Mouse (Mus musculus): ENCODE measurements around the gene Retreg3.
"Not testable (repeated sequence)": the region's sequence is repeated elsewhere in the genome, so short reads cannot be mapped to it uniquely, and the experiment has no call there.

Retreg3 gene
- long read RNA-seq, experiment 1, partial matches to known transcripts, result 1 of 9 reads
- long read RNA-seq, experiment 1, other reads (novel, unspliced or antisense), result 4 of 9 reads
- long read RNA-seq, experiment 2, partial matches to known transcripts, result 0 of 4 reads
- long read RNA-seq, experiment 2, other reads (novel, unspliced or antisense), result 0 of 4 reads

DNA sequence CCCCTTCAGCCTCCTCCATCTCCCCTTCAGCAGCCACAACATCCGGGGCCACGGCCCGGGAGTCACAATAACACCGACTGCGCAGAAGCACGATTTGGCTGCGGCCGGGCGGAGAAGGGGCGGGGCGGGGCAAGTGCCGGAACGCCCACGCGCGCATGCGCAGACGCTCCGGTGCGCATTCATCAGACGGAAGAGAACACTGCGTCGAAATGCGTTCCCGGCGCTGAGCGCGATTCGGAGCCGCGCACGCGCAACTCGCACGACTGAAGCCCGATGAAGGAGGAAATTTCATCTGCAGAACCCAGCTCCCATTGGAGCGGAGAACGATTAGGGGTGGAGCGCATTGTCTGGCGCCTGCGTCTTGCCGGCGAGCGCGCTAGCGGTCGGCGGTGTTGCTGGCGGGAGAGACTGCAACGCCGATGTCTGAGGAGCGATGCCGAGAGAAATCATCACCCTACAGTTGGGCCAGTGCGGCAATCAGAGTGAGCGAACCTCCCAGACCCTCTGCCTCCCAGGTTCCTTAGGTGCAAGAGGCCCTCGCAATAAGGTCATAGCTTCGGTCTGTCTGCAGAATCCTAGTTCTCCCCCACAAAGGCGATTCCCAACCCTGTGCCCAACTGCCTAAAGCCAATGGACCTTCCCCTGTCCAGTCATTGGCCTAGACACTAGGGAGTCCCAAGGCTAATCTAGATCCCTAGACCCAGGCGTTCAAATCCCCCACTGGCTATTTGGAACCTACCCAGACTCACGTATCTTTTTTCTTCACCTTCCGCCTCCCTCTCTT lies at the start of gene Retreg3, which contains the start of gene Tubg1:
TSS of gene Retreg3 (minus strand) at position 133 of the 784 bp plus-strand sequence.
TSS of gene Tubg1 (plus strand) at position 178 of the 784 bp plus-strand sequence.
- intact Hi-C loops (cut with DNase I), result no loop called here

DNA sequence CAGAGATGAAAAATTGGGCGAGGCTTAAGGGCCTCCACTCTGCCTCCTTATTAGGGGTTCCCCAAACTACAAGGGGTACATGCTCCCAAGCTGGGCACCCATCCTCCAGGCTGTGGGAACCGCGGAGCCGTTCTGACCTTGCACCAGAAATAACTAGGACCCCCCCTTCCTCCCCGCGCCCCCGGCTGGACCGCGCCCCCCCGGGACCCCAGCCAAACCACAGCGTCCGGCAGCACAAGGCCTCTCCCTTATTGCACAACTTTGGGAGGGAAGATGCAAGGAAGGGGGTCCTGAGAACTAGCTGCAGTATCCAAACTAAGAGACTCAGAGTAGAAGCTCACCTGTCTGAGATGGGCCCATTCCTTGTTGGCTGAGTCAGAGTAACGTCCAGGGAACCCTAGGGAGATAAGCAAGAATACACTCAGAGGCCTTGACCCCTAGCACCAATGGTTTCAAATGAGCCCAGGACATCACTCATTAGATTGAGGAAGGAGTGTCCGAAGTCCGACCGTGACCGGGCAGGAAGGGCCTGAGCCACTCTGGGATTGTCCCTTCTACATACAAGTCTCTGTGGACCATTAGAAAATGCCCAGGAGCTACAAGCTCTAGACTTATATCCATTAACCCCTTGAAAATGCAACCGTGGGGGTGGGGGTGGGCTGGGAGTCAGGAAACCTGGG lies 48.7 kb upstream of the Retreg3 start:
- intact Hi-C loops (cut with DNase I), result no loop called here

DNA sequence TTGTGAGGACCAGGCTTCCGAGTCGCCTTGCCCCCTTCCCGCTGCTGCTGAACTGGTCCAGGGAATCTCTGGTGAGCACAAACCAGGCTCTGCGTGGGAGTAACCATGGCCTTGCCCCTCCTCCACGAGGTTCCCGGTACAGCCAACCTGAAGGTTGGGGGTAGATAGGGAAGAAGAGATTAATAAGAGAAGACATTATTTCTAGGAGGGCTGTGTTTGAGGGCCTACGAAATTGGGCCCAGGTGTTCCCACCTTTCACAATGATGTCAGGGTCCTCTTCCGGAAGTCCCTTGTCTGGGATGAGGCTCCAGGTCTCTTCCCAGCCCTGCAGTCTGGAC lies 48.2 kb upstream of the Retreg3 start:
- intact Hi-C loops (cut with DNase I), result no loop called here

DNA sequence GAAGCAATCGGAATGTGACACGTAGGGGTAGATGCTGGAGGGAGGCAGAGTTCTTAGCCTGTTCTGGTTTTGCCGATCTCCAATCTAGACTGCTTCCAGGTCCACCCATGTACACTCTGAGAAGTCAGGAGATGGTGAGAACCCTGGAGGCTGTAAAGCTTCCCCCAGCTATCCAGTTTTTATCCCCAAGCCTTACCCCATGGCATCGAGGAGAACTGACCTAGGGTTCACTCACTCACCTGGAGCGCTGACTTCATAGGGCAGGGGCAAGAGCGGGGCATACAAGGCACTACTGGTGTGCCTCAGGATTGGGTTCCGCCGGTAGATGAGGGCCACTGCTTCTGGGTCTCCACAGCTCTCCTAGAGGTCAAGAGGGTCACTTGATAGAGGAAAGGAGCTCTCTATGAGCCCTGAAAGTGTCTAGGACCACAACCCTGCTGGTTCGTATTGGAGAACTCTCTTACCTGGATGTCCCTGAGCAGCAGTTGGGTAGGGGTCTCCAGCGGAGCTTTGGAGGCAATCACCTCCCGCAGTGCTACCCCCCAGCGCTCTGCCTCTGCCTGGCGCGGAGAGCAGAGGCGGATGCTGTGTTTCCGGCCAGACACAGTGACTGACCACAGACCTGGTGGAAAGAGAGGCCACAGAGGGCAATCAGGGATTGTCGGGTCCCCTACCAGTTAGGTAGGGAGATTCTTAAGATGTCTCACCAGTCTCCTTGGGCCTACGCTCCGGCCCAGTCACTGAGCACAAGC lies 47.7 kb upstream of the Retreg3 start:
- intact Hi-C loops (cut with DNase I), result no loop called here

DNA sequence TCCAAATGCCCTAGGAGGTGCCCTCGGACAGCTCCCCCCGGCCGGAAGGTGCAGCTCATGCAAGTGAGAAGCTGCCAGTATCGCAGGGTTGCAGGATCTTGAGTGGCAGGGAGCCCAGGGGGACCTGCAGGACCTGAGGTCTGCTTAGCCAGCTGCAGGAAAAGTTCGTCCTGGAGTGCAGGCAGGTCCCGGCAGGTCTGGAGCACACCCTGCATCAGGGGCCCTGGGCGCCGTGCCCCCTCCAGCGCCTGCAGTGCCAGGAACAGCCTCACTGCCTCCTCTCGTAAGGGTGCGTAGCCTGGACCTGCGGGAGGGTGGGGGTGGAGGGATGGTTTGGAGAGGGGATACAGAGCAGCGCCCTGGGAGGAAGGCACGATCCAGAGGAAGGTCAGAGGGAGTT lies 46.7 kb upstream of the Retreg3 start:
- intact Hi-C loops (cut with DNase I), result no loop called here

DNA sequence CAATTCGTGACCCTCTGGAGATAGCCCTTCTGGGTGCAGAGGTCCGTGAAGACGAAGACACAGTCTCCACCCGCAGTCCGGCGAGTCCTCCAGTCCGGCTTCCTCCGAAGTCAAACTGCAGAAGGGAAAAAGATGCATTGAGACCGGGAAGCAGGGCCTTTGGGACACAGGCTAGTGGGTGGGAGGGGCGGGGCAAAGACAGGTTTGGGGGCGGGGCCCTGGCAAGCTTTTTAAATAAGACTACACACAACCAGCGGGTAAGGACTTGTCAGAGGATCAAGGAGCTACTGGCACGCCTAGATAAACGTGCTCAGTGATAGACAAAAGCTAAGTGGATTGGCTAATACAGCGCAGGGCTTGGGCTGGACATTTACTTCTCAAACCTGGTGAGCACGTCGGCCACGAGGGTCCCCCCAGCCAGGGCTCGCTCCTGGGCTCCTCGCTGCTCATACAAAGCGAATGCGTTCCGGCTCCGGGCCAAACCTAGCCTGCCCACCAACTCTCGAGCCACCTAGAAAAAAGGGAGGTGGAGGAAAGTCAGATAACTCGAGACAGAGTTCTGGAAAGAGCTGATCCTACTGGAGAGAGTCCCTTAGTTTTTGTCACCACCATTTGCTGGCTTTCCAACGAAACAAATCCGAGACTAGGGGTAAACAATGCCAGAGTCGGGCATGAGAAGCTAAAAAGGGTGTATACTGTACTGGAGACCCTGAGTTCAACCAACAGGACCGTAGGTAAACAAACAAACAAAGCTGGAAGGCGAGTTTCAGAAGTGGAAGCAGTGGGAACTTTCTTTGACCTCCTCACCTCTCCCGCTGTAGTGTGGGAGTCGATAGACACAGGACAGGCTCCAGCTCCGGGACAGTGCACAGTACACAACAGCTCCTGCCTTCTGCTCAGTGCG lies 45.2 kb upstream of the Retreg3 start:
- intact Hi-C loops (cut with DNase I), result no loop called here

DNA sequence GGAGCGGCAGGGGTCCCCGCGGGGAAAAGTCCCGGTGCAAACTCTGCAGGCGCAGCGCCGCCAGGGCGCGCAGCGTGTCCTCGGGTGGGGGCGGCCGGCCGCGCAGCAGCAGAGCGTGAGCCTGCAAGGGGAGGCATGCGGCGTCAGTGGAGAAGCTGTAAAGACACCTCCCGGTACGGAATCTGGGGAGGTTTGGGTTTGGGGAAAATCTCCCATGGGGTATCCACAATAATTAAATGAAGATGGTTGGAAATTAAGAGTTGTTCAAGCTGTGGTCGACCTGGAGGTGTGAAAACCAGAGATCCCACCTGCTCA lies 44.6 kb upstream of the Retreg3 start:
- intact Hi-C loops (cut with DNase I), result no loop called here

DNA sequence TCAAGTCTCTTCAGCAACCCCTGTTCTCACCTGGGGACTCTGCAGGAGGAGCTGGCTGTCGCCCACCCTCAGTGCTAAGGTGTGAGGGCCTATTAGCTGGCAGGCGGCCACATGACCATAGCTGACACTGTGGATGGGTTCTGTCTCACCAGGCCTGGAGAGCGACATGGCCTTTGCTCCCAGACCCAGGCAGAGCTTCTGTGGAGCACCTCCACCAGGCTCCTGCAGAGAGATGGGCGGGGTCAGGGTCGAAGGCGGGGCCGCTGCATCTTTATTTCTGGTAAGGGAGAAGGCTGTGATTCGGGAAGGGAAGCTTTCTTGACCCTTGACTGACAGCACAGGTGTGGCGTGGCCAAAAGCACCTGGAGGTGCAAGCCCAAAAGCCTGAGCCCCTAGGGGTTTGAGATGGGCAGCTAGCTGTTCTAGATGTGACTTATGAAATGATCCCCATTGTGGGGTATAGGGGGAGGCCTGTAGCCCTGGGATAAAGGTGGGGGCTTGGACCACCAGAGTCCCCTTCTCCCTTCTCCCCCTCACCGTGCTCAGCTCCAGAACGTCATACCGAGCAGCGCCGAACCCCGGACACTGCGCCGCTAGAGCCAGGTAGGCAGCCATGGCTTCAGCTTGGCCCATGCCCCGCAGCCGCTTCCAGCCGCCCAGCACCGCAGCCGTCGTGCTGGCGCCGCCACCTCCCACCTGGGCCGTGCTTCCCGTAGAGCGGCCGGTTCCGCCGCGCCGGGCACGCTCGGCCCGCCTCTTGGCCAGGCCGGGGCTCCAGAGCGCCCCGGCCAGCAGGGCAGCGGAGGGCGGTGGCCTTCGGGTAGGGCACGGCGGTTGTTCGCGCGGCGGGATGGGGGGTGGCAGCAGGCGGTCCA lies 44.0 kb upstream of the Retreg3 start:
- intact Hi-C loops (cut with DNase I), result no loop called here

DNA sequence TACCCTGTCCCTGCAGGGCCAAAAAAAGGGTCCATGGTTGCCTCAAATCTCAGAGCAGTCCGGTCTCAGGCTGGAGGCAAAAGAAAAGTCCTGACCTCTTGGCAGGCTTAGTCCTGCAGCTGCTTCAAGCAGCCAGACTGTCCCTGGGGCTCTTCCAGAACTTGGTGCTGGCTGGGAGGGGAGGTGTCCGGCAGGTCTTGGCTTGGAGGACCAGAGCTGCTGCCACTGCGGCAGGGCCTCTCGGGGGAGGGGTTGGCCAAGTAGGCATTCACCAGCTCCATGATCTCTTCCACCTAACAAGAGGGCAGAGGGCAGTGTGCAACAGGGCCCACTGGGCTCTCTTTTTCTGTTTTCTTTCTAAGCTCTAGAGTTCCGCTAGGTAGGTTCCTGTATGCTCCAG lies 43.1 kb upstream of the Retreg3 start:
- intact Hi-C loops (cut with DNase I), result no loop called here

DNA sequence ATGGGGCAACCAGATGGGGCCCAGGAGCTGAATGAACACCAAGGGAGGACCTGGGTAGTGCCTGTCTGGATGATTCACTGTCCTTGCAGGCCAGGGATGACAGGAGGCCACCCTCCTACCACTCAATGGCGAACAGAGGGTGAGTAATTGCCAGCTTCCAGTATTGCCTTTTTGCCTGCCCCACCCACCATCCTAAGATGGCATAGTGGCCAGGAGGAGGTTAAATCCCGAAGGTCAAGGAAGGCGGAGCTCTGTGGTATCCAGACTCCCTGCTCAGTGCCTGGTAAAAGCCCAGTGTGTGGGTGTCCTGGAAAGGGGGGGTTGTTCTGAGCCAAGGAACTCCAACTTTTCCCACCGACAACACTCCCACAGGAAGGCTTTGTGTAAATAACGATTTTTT lies 42.6 kb upstream of the Retreg3 start:
- intact Hi-C loops (cut with DNase I), result no loop called here

DNA sequence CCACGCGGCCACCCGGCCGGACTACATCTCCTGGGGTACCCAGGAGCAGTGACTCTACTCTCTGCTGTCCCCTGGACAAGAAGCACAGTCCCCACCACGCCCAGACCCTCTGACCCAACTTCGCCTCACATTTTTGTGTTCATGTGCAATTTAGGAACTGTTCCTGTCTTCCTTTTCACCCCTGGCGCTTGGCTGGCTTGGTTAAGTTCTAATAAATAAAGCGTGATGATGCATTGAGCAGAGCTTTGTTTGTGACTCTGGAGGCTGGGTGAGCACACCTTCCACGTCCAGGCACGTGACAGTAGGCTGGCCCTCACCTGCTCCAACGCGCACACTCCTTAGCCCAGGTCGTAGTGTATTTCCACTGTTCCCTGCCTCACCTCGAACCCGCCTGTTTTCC lies 41.9 kb upstream of the Retreg3 start:
- intact Hi-C loops (cut with DNase I), result no loop called here

DNA sequence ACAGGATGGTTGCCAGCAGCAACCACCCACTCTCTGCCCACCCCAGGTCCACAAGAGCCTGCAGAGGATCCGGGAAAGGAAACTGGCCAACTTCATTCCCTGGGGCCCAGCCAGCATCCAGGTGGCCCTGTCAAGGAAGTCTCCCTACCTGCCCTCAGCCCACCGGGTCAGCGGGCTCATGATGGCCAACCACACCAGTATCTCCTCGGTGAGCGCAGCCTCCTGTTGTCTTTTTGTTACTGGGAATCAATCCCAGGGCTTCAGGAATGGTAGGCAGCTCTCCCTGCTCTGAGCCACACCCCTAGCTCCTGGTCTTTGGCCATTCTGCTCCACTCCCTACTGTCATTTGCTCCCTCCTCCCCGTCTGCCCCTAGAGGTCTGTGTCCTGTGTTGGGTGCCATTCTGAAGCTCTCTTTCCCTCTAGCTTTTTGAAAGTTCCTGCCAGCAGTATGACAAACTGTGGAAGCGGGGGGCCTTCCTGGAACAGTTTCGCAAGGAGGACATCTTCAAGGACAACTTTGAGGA lies 41.4 kb upstream of the Retreg3 start:
- intact Hi-C loops (cut with DNase I), result not testable (repeated sequence)

DNA sequence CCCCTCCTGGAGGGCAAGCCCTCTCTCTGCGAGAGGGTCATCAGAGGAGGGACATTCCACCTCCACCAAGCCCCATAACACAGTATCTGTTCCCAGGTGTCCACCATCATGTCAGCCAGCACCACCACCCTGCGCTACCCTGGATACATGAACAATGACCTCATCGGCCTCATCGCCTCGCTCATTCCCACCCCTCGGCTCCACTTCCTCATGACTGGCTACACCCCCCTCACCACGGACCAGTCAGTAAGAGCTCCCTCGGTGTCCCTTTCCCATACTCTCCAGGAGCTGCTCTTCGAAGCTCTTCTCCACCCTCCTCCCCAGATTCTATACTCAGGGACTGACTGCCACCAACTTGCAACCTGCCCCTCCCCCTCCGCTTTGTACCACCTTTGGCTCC lies 40.5 kb upstream of the Retreg3 start:
- intact Hi-C loops (cut with DNase I), result not testable (repeated sequence)

DNA sequence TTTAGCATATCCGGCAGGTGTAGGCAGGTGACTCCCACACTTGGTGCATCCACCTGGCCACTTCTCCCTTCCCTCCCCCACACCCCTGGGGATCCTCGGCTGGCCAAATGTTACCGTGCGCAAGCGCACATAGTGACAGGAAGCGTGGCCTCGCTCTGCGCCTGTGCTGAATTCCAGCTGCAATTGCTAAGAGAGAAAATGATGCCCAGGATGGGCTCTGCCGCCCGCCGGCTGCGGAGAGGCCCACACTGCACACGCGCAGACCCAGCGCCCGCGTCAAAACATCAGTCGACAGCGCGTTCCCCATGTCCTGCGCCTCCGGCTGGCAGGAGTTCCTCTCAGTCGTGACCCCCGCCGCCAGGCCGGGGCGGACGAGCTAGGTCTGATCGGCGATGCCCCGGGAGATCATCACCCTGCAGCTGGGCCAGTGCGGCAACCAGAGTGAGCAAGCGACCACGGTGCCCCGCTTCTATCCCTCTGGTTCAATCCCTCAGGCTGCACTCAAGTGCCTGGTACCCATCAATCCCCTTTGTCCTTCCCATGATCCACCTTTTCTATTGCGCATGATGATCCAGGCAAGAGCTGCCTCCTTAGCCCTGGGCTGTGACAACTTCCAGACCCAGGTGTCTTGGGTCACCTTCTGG lies 36.2 kb upstream of the Retreg3 start, which contains the start of gene Tubg2:
TSS of gene Tubg2 (plus strand) at position 180 of the 644 bp plus-strand sequence.
- intact Hi-C loops (cut with DNase I), result no loop called here

DNA sequence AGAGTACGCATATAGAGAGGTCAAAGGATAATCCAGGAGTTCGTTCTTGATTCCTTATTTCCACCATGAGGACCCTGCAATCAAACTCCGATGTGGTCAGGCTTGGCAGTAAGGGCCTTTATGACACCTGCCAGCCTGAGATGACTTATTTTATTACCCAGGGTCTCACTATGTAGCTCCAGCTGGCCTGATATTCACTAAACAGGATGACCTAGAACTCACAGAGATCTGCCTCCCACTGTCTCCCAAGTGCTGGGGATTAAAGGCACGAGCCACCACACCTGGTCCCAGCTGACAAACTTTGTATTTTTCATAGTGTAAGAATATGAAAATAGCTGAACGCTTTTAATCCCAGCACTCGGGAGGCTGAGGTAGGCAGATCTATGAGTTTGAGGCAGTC lies 35.5 kb upstream of the Retreg3 start:
- intact Hi-C loops (cut with DNase I), result no loop called here

DNA sequence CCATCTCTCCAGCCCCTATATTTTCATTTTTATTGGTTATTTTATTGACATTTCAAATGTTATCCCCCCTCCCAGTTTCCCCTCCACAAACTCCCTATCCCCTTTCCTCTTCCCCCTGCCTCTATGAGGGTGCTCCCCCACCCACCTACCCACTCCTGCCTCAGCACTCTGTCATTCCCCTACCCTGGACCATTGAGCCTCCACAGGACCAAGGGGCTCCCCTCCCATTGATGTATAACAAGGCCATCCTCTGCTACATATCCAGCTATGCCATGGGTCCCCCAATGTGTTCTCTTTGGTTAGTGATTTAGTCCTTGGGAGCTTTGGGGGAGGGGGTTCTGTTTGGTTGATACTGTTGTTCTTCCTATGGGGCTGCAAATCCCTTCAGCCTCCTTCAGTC lies 35.0 kb upstream of the Retreg3 start:
- intact Hi-C loops (cut with DNase I), result no loop called here

DNA sequence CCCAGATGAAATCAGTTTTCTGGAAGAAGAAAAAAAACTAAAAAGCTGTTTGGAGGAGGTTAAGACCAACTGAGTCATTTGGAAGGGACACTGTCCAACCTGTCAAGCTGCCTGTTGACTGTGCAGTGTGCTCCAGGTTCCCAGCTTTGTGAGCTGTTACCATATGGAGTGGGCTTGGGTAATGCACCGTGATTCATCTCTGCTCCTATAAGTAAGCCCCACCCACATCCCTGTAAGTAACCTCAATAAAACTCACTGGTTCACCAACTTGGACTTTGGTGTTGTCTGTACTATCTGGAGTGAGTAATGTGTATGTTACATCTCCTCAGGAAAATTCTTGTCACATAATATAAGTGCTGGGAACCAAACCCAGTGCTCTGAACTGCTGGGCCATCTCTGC lies 33.1 kb upstream of the Retreg3 start:
- intact Hi-C loops (cut with DNase I), result no loop called here

DNA sequence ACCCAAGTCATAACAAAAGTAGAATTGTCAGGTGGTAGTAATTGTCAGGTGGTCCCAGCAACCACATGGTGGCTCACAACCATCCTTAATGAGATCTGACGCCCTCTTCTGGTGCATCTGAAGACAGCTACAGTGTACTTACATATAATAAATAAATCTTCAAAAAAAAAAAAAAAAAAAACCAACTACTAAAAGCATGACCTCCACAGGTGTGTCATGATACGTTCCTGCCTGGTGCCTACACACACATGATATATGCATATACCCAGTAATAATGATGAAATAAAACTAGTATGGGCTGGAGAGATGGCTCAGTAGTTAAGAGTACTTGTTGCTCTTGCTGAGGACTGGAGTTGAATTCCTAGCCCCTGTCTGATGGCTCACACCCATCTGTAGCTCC lies 31.4 kb upstream of the Retreg3 start:
- intact Hi-C loops (cut with DNase I), result no loop called here

Data from adrenal gland (tissue).